Mouse (Mus musculus): Measurements from ENCODE around the gene Gm9964.

GRCm38 (mm10) chr11:79310467-79310866 lies 13.8 kb upstream of the Gm9964 start:
- TF ChIP-seq CTCF (IDR thresholded peaks at IDR 0.05; ENCODE audit: insufficient read depth, low read length) (no peak), POLR2A (IDR thresholded peaks at IDR 0.05; ENCODE audit: borderline replicate concordance, extremely low read depth, low read depth, low read length) (no peak)

All from lung, adult 2 months (tissue).